Mouse (Mus musculus): ENCODE measurements at regions not wholly inside any gene's neighbourhood (a gene's known extent, or its start where the extent isn't known, plus 50 kb on each side); places are given as distances from the start of the nearest gene placed in this dataset.

GRCm38 (mm10) chr14:17234898-17235297, 415.9 kb upstream of the Rarb start:
- no peaks in the 10 kb centered on the region for H3K4me1 ChIP-seq (ENCODE audit: insufficient read depth)
- H3K4me3 ChIP-seq (ENCODE audit: low read depth, low read length), result no peak overlapping the region
- no peaks in the 10 kb centered on the region for H3K36me3 ChIP-seq (replicated peaks; ENCODE audit: insufficient read depth, low read length)
- ATAC-seq, result no peak
- H3K27me3 ChIP-seq (ENCODE audit: insufficient read depth, low read length), result no peaks in the 10 kb centered on the region
- no peak for DNase-seq
- TF ChIP-seq EP300 (IDR thresholded peaks at IDR 0.05; ENCODE audit: low read depth) (no peak), CTCF (IDR thresholded peaks at IDR 0.05; ENCODE audit: low read depth) (no peak)
- no peaks in the 10 kb centered on the region for H3K9me3 ChIP-seq (ENCODE audit: low read length)
- no peak overlapping the region for H3K27ac ChIP-seq (ENCODE audit: low read depth)
- H3K9ac ChIP-seq (replicated peaks), result no peak overlapping the region
- H3K4me2 ChIP-seq (ENCODE audit: low read depth, low read length), result no peak overlapping the region

- H3K4me1 ChIP-seq (ENCODE audit: insufficient read depth), result no peaks in the 10 kb centered on the region
- H3K4me3 ChIP-seq (ENCODE audit: low read depth, low read length), result no peak overlapping the region
- WGBS (ENCODE audit: insufficient replicate concordance), result 76% methylated on average over 2 of the region's 2 CpGs
- H3K27ac ChIP-seq (ENCODE audit: low read depth), result no peak overlapping the region
- H3K4me2 ChIP-seq (ENCODE audit: low read depth, low read length), result no peak overlapping the region
- H3K36me3 ChIP-seq (replicated peaks; ENCODE audit: insufficient read depth, low read length), result no peaks in the 10 kb centered on the region
- no peak overlapping the region for H3K9ac ChIP-seq (replicated peaks)
- H3K27me3 ChIP-seq (ENCODE audit: insufficient read depth, low read length), result no peaks in the 10 kb centered on the region
- TF ChIP-seq CTCF (IDR thresholded peaks at IDR 0.05; ENCODE audit: low read depth) (no peak), EP300 (IDR thresholded peaks at IDR 0.05; ENCODE audit: low read depth) (no peak)
- no peak for ATAC-seq
- H3K9me3 ChIP-seq (ENCODE audit: low read length), result no peaks in the 10 kb centered on the region
- DNase-seq, result no peak
Observed at GRCm38 (mm10) chr14:17211502-17211901, 392.5 kb upstream of the Rarb start.

- Histone ChIP-seq H3K4me3 (ENCODE audit: low read depth, low read length) (no peak overlapping the region), H3K36me3 (replicated peaks; ENCODE audit: insufficient read depth, low read length) (no peaks in the 10 kb centered on the region), H3K4me1 (ENCODE audit: insufficient read depth) (no peaks in the 10 kb centered on the region), H3K9ac (replicated peaks) (no peak overlapping the region), H3K27ac (ENCODE audit: low read depth) (no peak overlapping the region), H3K27me3 (ENCODE audit: insufficient read depth, low read length) (no peaks in the 10 kb centered on the region), H3K4me2 (ENCODE audit: low read depth, low read length) (no peak overlapping the region), H3K9me3 (ENCODE audit: low read length) (no peaks in the 10 kb centered on the region)
- DNase-seq (no peak), ATAC-seq (no peak)
- TF ChIP-seq EP300 (IDR thresholded peaks at IDR 0.05; ENCODE audit: low read depth) (no peak), CTCF (IDR thresholded peaks at IDR 0.05; ENCODE audit: low read depth) (no peak)
- WGBS (ENCODE audit: insufficient replicate concordance), result 67% methylated on average over 1 of the region's 1 CpGs
Observed at GRCm38 (mm10) chr14:17205691-17206090, 386.7 kb upstream of the Rarb start.

- no peak for DNase-seq
- no peak for TF ChIP-seq EP300 (IDR thresholded peaks at IDR 0.05; ENCODE audit: low read depth)
- TF ChIP-seq CTCF (IDR thresholded peaks at IDR 0.05; ENCODE audit: low read depth), result no peak
- H3K27ac ChIP-seq (ENCODE audit: low read depth), result no peak overlapping the region
- WGBS (ENCODE audit: insufficient replicate concordance), result 59% methylated on average over 1 of the region's 1 CpGs
- ATAC-seq, result no peak
- H3K9me3 ChIP-seq (ENCODE audit: low read length), result no peaks in the 10 kb centered on the region
- no peaks in the 10 kb centered on the region for H3K27me3 ChIP-seq (ENCODE audit: insufficient read depth, low read length)
- no peak overlapping the region for H3K4me2 ChIP-seq (ENCODE audit: low read depth, low read length)
- no peak overlapping the region for H3K9ac ChIP-seq (replicated peaks)
- H3K4me1 ChIP-seq (ENCODE audit: insufficient read depth), result no peaks in the 10 kb centered on the region
- no peaks in the 10 kb centered on the region for H3K36me3 ChIP-seq (replicated peaks; ENCODE audit: insufficient read depth, low read length)
- no peak overlapping the region for H3K4me3 ChIP-seq (ENCODE audit: low read depth, low read length)
Observed at GRCm38 (mm10) chr14:17203251-17204015, 384.5 kb upstream of the Rarb start.

- Histone ChIP-seq H3K4me1 (ENCODE audit: insufficient read depth) (no peaks in the 10 kb centered on the region), H3K36me3 (replicated peaks; ENCODE audit: insufficient read depth, low read length) (no peaks in the 10 kb centered on the region), H3K27ac (ENCODE audit: low read depth) (no peak overlapping the region), H3K9me3 (ENCODE audit: low read length) (no peaks in the 10 kb centered on the region), H3K4me3 (ENCODE audit: low read depth, low read length) (no peak overlapping the region), H3K4me2 (ENCODE audit: low read depth, low read length) (no peak overlapping the region), H3K9ac (replicated peaks) (no peak overlapping the region), H3K27me3 (ENCODE audit: insufficient read depth, low read length) (no peaks in the 10 kb centered on the region)
- TF ChIP-seq CTCF (IDR thresholded peaks at IDR 0.05; ENCODE audit: low read depth) (no peak), EP300 (IDR thresholded peaks at IDR 0.05; ENCODE audit: low read depth) (no peak)
- DNase-seq (no peak), ATAC-seq (no peak)
- WGBS (ENCODE audit: insufficient replicate concordance), result 29% methylated on average over 2 of the region's 2 CpGs
Observed at GRCm38 (mm10) chr14:17192953-17193352, 374.0 kb upstream of the Rarb start.

GRCm38 (mm10) chr14:17173218-17173617, 354.3 kb upstream of the Rarb start:
- WGBS (ENCODE audit: insufficient replicate concordance), result 22% methylated on average over 7 of the region's 7 CpGs
- H3K9ac ChIP-seq (replicated peaks), result no peak overlapping the region
- no peaks in the 10 kb centered on the region for H3K36me3 ChIP-seq (replicated peaks; ENCODE audit: insufficient read depth, low read length)
- TF ChIP-seq CTCF (IDR thresholded peaks at IDR 0.05; ENCODE audit: low read depth) (no peak), EP300 (IDR thresholded peaks at IDR 0.05; ENCODE audit: low read depth) (no peak)
- DNase-seq, result no peak
- H3K4me2 ChIP-seq (ENCODE audit: low read depth, low read length), result peak overlapping the region; percentile 65; the same call in 1 of the 2 replicates
- H3K9me3 ChIP-seq (ENCODE audit: low read length), result no peaks in the 10 kb centered on the region
- H3K4me3 ChIP-seq (ENCODE audit: low read depth, low read length), result no peak overlapping the region
- H3K4me1 ChIP-seq (ENCODE audit: insufficient read depth), result peaks cover 7% of the 10 kb centered on the region; the same call in 1 of the 2 replicates
- ATAC-seq, result no peak
- H3K27ac ChIP-seq (ENCODE audit: low read depth), result no peak overlapping the region
- H3K27me3 ChIP-seq (ENCODE audit: insufficient read depth, low read length), result no peaks in the 10 kb centered on the region
